Mouse (Mus musculus) thymus, adult 2 months (tissue): ENCODE results near the gene Rere.

Experiments
- CTCF ChIP-seq: fragments of 200-500 bp; IDR thresholded peaks from 2 replicates; pipeline ENCODE4 v1.5.1; 2012; ENCODE audit warnings: mild to moderate bottlenecking, control low read depth, low read length, moderate library complexity, borderline replicate concordance; ENCODE audit not compliant: control insufficient read depth, poor library complexity, insufficient read depth; ENCODE audit errors: extremely low read depth
- POLR2A ChIP-seq: fragments of 200-500 bp; IDR thresholded peaks from 2 replicates; pipeline ENCODE4 v1.6.1; 2012; ENCODE audit warnings: mild to moderate bottlenecking, low read length, control low read depth, moderate library complexity; ENCODE audit not compliant: control insufficient read depth, poor library complexity, insufficient read depth; ENCODE audit errors: extremely low read depth

DNA sequence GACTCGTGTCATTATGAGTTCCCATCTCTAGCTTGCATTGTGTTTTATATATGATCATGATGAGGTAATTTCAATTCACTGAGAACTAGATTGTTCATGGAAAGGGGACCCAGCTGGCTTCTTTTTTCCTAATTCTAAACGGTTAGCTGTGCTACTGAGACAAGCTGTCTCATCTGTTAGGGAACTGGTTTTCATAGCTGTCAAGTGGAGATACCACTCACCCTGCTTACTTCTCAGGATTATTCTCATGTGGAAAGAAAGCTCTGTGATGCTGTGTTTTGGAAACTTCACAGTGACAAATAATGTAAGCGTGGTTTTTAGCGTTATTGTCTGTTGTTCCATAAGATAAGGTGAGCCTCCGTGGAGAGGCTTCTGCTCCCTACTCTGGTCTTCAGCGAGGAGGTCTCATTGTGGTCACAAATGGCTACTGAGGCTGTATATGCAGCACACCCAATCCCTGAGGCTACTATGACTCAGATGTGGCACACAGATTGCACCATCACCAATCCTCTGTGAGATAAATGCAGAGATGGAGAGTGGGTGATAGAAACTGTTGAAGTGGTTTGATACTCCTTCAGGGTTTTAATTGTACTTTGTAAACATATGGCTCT is 168.7 kb downstream of the Rere start:
- TF ChIP-seq CTCF: no peak
- no peak for TF ChIP-seq POLR2A
